Mouse (Mus musculus) heart, adult 9 months (tissue): ENCODE data around the gene Spata31d1b.
"Not testable (repeated sequence)": the region's sequence is repeated elsewhere in the genome, so short reads cannot be mapped to it uniquely, and the experiment has no call there.

Source experiments
- DNase-seq, 2 experiments: peaks; one replicate each; pipeline ENCODE4 v3.0.0; 2022; ENCODE audit warnings: low spot score in 2 of 2

The Spata31d1b gene

GRCm38 (mm10) chr13:59694008-59694407 lies 18.1 kb upstream of the Spata31d1b start, which contains the start of gene 4921517D22Rik:
Gene 4921517D22Rik (minus strand): TSS chr13:59694108.
- DNase-seq: no peak

GRCm38 (mm10) chr13:59695781-59696180 lies 16.3 kb upstream of the Spata31d1b start:
- DNase-seq: no peak

GRCm38 (mm10) chr13:59699131-59699530 lies 13.0 kb upstream of the Spata31d1b start:
- no peak for DNase-seq

GRCm38 (mm10) chr13:59700137-59700536 lies 11.9 kb upstream of the Spata31d1b start:
- not testable (repeated sequence) for DNase-seq

- no peak for DNase-seq
These were observed 8.6 kb upstream of the Spata31d1b start for GRCm38 (mm10) chr13:59703514-59703913.

GRCm38 (mm10) chr13:59704562-59704961 lies 7.5 kb upstream of the Spata31d1b start:
- no peak for DNase-seq

- no peak for DNase-seq
These were observed 1.9 kb upstream of the Spata31d1b start, which contains the start of gene Spata31d1a for GRCm38 (mm10) chr13:59710230-59710629. Gene Spata31d1a (minus strand): TSS chr13:59710330.

GRCm38 (mm10) chr13:59713710-59714109 lies 1.6 kb downstream of the Spata31d1b start:
- DNase-seq: no peak

- DNase-seq: peak; percentile 34 to 48
These were observed 6.9 kb downstream of the Spata31d1b start for GRCm38 (mm10) chr13:59718857-59719440.

GRCm38 (mm10) chr13:59719475-59719874 lies 7.4 kb downstream of the Spata31d1b start:
- DNase-seq: no peak

- DNase-seq: not testable (repeated sequence)
These were observed 10.0 kb downstream of the Spata31d1b start for GRCm38 (mm10) chr13:59722089-59722488.

- DNase-seq: no peak
These were observed 14.2 kb downstream of the Spata31d1b start for GRCm38 (mm10) chr13:59726139-59726867.

GRCm38 (mm10) chr13:59728378-59729093 lies 16.5 kb downstream of the Spata31d1b start:
- peak; percentile 53 to 73 for DNase-seq

GRCm38 (mm10) chr13:59731652-59732051 lies 19.6 kb downstream of the Spata31d1b start, which contains the start of gene Spata31d1d:
Gene Spata31d1d (minus strand): TSS chr13:59731752.
- no peak for DNase-seq

- DNase-seq: no peak
These were observed 21.9 kb downstream of the Spata31d1b start for GRCm38 (mm10) chr13:59733936-59734335.

- DNase-seq: not testable (repeated sequence)
These were observed 22.3 kb downstream of the Spata31d1b start for GRCm38 (mm10) chr13:59734347-59734746.

- no peak for DNase-seq
These were observed 23.1 kb downstream of the Spata31d1b start for GRCm38 (mm10) chr13:59735190-59735589.

- no peak for DNase-seq
These were observed 26.4 kb downstream of the Spata31d1b start for GRCm38 (mm10) chr13:59738455-59738854.

GRCm38 (mm10) chr13:59739397-59739796 lies 27.3 kb downstream of the Spata31d1b start:
- no peak for DNase-seq

GRCm38 (mm10) chr13:59741096-59741495 lies 29.0 kb downstream of the Spata31d1b start:
- DNase-seq: peak; percentile 40 to 47

GRCm38 (mm10) chr13:59741697-59742096 lies 29.6 kb downstream of the Spata31d1b start:
- no peak for DNase-seq

GRCm38 (mm10) chr13:59745462-59745861 lies 33.4 kb downstream of the Spata31d1b start:
- no peak for DNase-seq
